Mouse (Mus musculus): ENCODE results near the gene Nthl1. TPM values are rescaled to one million over a fixed set of nuclear protein-coding genes. Genes with fewer than 3 reads are reported as not detected.
A peak's percentile ranks its signal among the peaks of the same experiment; 100 is the strongest.

The Nthl1 gene
- polyA plus RNA-seq, 1 experiment from 2014 or later = 18.4 TPM

DNA sequence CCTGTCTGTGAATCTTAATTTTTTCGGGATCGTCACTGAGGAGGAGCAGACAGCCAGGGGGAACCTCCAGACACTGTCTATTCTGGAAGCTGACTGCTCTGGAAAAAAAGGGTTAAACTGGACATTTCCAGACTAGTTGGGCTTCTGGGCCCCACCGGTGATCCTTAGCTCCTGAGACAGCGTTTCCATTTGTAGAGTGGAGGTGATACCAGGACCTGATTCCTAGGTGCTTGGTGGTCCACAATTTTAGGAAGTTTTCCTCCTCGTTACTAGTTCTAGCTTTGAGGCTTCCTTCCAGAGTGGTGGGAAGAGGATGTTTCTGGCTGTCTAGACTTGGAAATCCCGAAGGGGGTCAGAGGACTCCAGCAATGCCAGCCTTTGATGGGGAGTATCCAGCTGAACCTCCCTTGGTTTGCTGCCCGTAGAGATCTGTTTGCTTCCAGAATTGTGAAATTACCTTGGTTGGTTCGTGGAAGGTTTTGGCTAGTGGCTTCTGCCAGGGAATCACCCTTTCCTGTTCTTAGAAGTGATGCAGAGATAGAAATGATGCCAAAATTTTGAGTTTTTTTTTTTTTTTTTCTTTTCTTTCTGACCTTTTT, 37.9 kb downstream of the Nthl1 start:
- Histone ChIP-seq H3K27ac (ENCODE audit: low read depth, low read length) (peak overlapping the region; percentile 61; the same call in 1 of the 2 replicates), H3K9me3 (ENCODE audit: control insufficient read depth, low read length) (no peaks in the 10 kb centered on the region), H3K4me3 (ENCODE audit: low read depth, low read length) (peak overlapping the region; percentile 98), H3K27me3 (ENCODE audit: control insufficient read depth, insufficient read depth, low read length) (no peaks in the 10 kb centered on the region), H3K36me3 (ENCODE audit: control insufficient read depth, insufficient read depth, low read length) (no peaks in the 10 kb centered on the region), H3K4me1 (ENCODE audit: control insufficient read depth, insufficient read depth, low read length) (peaks cover 24% of the 10 kb centered on the region), H3K9ac (ENCODE audit: low read length) (peak overlapping the region; percentile 98), H3K4me2 (peak overlapping the region; percentile 88)
- ATAC-seq (ENCODE audit: low FRiP score) (no peak), DNase-seq (ENCODE audit: low spot score, missing footprints) (peak; percentile 91)
- WGBS = 14% methylated on average over 8 of the region's 8 CpGs

- no peak for DNase-seq (ENCODE audit: low spot score, missing footprints)
- 80% methylated on average over 5 of the region's 5 CpGs for WGBS
- H3K4me2 ChIP-seq = no peak overlapping the region
- H3K9ac ChIP-seq (ENCODE audit: low read length) = no peak overlapping the region; the same call in 1 of the 2 replicates
- H3K36me3 ChIP-seq (ENCODE audit: control insufficient read depth, insufficient read depth, low read length) = no peaks in the 10 kb centered on the region
- no peaks in the 10 kb centered on the region for H3K9me3 ChIP-seq (ENCODE audit: control insufficient read depth, low read length)
- H3K27me3 ChIP-seq (ENCODE audit: control insufficient read depth, insufficient read depth, low read length) = no peaks in the 10 kb centered on the region
- no peak for ATAC-seq (ENCODE audit: low FRiP score)
- no peak overlapping the region for H3K27ac ChIP-seq (ENCODE audit: low read depth, low read length)
- H3K4me3 ChIP-seq (ENCODE audit: low read depth, low read length) = peak overlapping the region; percentile 3; the same call in 1 of the 2 replicates
- H3K4me1 ChIP-seq (ENCODE audit: control insufficient read depth, insufficient read depth, low read length) = peaks cover 24% of the 10 kb centered on the region
Measured at GRCm38 (mm10) chr17:24671346-24671745, 38.9 kb downstream of the Nthl1 start.

DNA sequence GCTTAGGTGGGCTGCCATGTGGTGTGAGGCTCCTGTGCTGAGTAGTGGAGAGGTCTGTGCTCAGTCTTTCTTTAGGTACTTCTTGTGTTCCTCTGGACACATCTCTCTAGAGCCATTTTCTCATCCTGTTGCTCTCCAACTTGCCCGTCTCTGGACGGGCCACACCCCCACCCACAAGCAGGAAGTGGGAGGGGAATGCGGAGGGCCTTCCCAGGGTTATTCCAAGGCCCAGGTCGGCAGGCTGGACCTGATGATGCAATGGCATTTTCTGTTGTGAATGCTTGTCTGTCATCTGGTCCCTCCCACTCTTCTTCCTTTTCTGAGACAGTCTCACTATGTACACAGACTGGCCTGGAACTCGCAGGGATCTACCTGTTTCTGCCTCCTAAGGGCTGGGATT, 39.7 kb downstream of the Nthl1 start:
- H3K4me1 ChIP-seq (ENCODE audit: control insufficient read depth, insufficient read depth, low read length) = peaks cover 24% of the 10 kb centered on the region
- ATAC-seq (ENCODE audit: low FRiP score) (no peak), DNase-seq (ENCODE audit: low spot score, missing footprints) (no peak)
- WGBS = 47% methylated on average over 5 of the region's 5 CpGs
- H3K27me3 ChIP-seq (ENCODE audit: control insufficient read depth, insufficient read depth, low read length) = no peaks in the 10 kb centered on the region
- H3K4me3 ChIP-seq (ENCODE audit: low read depth, low read length) = no peak overlapping the region
- H3K27ac ChIP-seq (ENCODE audit: low read depth, low read length) = no peak overlapping the region
- H3K4me2 ChIP-seq = no peak overlapping the region
- H3K9ac ChIP-seq (ENCODE audit: low read length) = peak overlapping the region; percentile 24; the same call in 1 of the 2 replicates
- H3K9me3 ChIP-seq (ENCODE audit: control insufficient read depth, low read length) = no peaks in the 10 kb centered on the region
- peaks cover 4% of the 10 kb centered on the region; the same call in 1 of the 2 replicates for H3K36me3 ChIP-seq (ENCODE audit: control insufficient read depth, insufficient read depth, low read length)

DNA sequence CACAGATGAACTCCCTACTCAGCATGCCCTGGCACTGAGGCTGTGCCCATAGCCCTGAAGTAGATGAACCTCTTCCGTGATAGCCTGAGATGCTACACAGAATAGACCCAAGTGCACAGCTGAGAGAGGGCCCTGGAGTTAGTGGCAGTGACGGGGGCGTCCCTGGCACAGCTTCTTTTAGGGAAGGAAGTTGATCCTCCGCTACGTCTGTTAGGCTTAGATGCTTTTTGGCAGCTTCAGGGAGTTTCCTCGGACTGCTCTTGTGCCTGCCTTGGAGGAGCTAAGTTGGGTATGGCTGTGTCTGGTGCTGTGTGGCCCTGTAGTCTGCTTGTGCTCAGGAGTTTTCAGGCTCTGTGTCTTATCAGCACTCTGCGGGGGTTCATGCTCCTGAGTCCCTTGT, 41.8 kb downstream of the Nthl1 start:
- ATAC-seq (ENCODE audit: low FRiP score) (no peak), DNase-seq (ENCODE audit: low spot score, missing footprints) (no peak)
- Histone ChIP-seq H3K27me3 (ENCODE audit: control insufficient read depth, insufficient read depth, low read length) (no peaks in the 10 kb centered on the region), H3K4me2 (no peak overlapping the region), H3K4me3 (ENCODE audit: low read depth, low read length) (no peak overlapping the region), H3K4me1 (ENCODE audit: control insufficient read depth, insufficient read depth, low read length) (peaks cover 20% of the 10 kb centered on the region), H3K9me3 (ENCODE audit: control insufficient read depth, low read length) (no peaks in the 10 kb centered on the region), H3K27ac (ENCODE audit: low read depth, low read length) (no peak overlapping the region), H3K36me3 (ENCODE audit: control insufficient read depth, insufficient read depth, low read length) (peaks cover 18% of the 10 kb centered on the region), H3K9ac (ENCODE audit: low read length) (no peak overlapping the region)
- WGBS = 89% methylated on average over 7 of the region's 7 CpGs

- no peak overlapping the region for H3K9ac ChIP-seq (ENCODE audit: low read length)
- ATAC-seq (ENCODE audit: low FRiP score) = no peak
- no peak overlapping the region for H3K4me3 ChIP-seq (ENCODE audit: low read depth, low read length)
- no peaks in the 10 kb centered on the region for H3K9me3 ChIP-seq (ENCODE audit: control insufficient read depth, low read length)
- H3K27me3 ChIP-seq (ENCODE audit: control insufficient read depth, insufficient read depth, low read length) = no peaks in the 10 kb centered on the region
- WGBS = 59% methylated on average over 2 of the region's 2 CpGs
- H3K4me1 ChIP-seq (ENCODE audit: control insufficient read depth, insufficient read depth, low read length) = peaks cover 10% of the 10 kb centered on the region
- H3K36me3 ChIP-seq (ENCODE audit: control insufficient read depth, insufficient read depth, low read length) = peaks cover 27% of the 10 kb centered on the region
- peak; percentile 95 for DNase-seq (ENCODE audit: low spot score, missing footprints)
- no peak overlapping the region for H3K27ac ChIP-seq (ENCODE audit: low read depth, low read length)
- no peak overlapping the region for H3K4me2 ChIP-seq
Measured at GRCm38 (mm10) chr17:24676187-24676586, 43.7 kb downstream of the Nthl1 start.

DNA sequence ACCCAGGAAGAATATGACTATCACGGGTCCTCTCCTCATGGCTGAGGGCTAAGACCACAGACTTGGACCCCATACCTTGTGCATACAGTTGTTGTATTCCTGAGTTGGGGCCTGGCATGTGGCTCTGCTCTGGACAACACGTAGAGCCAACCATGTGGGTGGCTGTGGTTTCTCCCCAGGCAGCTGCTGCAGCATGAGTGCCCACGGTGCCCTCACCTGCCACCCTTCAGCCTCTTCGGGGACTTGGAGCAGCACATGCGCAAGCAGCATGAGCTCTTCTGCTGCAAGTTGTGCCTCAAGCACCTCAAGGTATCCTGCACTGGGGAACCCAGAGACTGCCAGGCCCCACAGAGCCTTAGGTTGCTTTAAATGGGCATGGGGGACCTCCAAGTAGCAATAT, 44.4 kb downstream of the Nthl1 start:
- H3K36me3 ChIP-seq (ENCODE audit: control insufficient read depth, insufficient read depth, low read length) = peaks cover 32% of the 10 kb centered on the region
- WGBS = 88% methylated on average over 5 of the region's 5 CpGs
- H3K9me3 ChIP-seq (ENCODE audit: control insufficient read depth, low read length) = no peaks in the 10 kb centered on the region
- H3K4me1 ChIP-seq (ENCODE audit: control insufficient read depth, insufficient read depth, low read length) = peaks cover 3% of the 10 kb centered on the region
- no peak overlapping the region for H3K27ac ChIP-seq (ENCODE audit: low read depth, low read length)
- DNase-seq (ENCODE audit: low spot score, missing footprints) (no peak), ATAC-seq (ENCODE audit: low FRiP score) (no peak)
- no peaks in the 10 kb centered on the region for H3K27me3 ChIP-seq (ENCODE audit: control insufficient read depth, insufficient read depth, low read length)
- no peak overlapping the region for H3K9ac ChIP-seq (ENCODE audit: low read length)
- no peak overlapping the region for H3K4me3 ChIP-seq (ENCODE audit: low read depth, low read length)
- H3K4me2 ChIP-seq = no peak overlapping the region

- peaks cover 32% of the 10 kb centered on the region for H3K36me3 ChIP-seq (ENCODE audit: control insufficient read depth, insufficient read depth, low read length)
- 94% methylated on average over 24 of the region's 24 CpGs for WGBS
Measured at GRCm38 (mm10) chr17:24677500-24678080, 45.1 kb downstream of the Nthl1 start.

DNA sequence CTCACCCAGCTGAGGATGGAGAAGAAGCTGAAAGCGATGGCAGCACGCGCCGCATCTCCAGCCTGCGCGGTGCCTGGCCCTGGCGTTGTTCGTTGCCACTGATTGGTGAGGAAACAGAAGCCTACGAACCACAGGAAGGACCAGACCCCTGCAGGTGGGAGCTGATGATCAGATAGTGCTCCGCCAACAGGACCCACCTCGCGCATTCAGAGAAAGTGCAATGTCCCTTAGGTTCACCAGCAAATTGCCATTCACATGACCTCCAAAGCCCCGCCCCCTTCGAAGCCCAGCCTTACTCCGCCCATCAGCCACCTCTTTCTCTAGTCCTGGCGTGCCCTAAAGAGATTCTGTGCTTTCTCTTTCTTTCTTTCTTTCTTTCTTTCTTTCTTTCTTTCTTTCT, 54.0 kb downstream of the Nthl1 start:
- peak; percentile 86 for DNase-seq (ENCODE audit: low spot score, missing footprints)
- peaks cover 4% of the 10 kb centered on the region; the same call in 1 of the 2 replicates for H3K4me1 ChIP-seq (ENCODE audit: control insufficient read depth, insufficient read depth, low read length)
- WGBS = 28% methylated on average over 16 of the region's 16 CpGs
- peaks cover 1% of the 10 kb centered on the region; the same call in 1 of the 2 replicates for H3K36me3 ChIP-seq (ENCODE audit: control insufficient read depth, insufficient read depth, low read length)
- no peak overlapping the region for H3K4me3 ChIP-seq (ENCODE audit: low read depth, low read length)
- peaks cover 42% of the 10 kb centered on the region for H3K27me3 ChIP-seq (ENCODE audit: control insufficient read depth, insufficient read depth, low read length)
- ATAC-seq (ENCODE audit: low FRiP score) = no peak
- no peak overlapping the region for H3K27ac ChIP-seq (ENCODE audit: low read depth, low read length)
- H3K9ac ChIP-seq (ENCODE audit: low read length) = no peak overlapping the region
- no peak overlapping the region for H3K4me2 ChIP-seq
- H3K9me3 ChIP-seq (ENCODE audit: control insufficient read depth, low read length) = no peaks in the 10 kb centered on the region

More at GRCm38 (mm10) chr17:24677500-24678080, 45.1 kb downstream of the Nthl1 start:
- H3K27ac ChIP-seq (ENCODE audit: low read depth, low read length) = no peak overlapping the region
- H3K4me2 ChIP-seq = no peak overlapping the region
- H3K9me3 ChIP-seq (ENCODE audit: control insufficient read depth, low read length) = no peaks in the 10 kb centered on the region
- no peak for DNase-seq (ENCODE audit: low spot score, missing footprints)
- no peak overlapping the region for H3K4me3 ChIP-seq (ENCODE audit: low read depth, low read length)
- H3K9ac ChIP-seq (ENCODE audit: low read length) = no peak overlapping the region
- ATAC-seq (ENCODE audit: low FRiP score) = no peak
- no peaks in the 10 kb centered on the region for H3K27me3 ChIP-seq (ENCODE audit: control insufficient read depth, insufficient read depth, low read length)
- no peaks in the 10 kb centered on the region for H3K4me1 ChIP-seq (ENCODE audit: control insufficient read depth, insufficient read depth, low read length)

- Histone ChIP-seq H3K4me1 (ENCODE audit: control insufficient read depth, insufficient read depth, low read length) (peaks cover 4% of the 10 kb centered on the region; the same call in 1 of the 2 replicates), H3K36me3 (ENCODE audit: control insufficient read depth, insufficient read depth, low read length) (no peaks in the 10 kb centered on the region), H3K9me3 (ENCODE audit: control insufficient read depth, low read length) (no peaks in the 10 kb centered on the region), H3K9ac (ENCODE audit: low read length) (no peak overlapping the region), H3K27me3 (ENCODE audit: control insufficient read depth, insufficient read depth, low read length) (peaks cover 42% of the 10 kb centered on the region), H3K4me3 (ENCODE audit: low read depth, low read length) (peak overlapping the region; percentile 4; the same call in 1 of the 2 replicates), H3K4me2 (peak overlapping the region; percentile 36), H3K27ac (ENCODE audit: low read depth, low read length) (no peak overlapping the region)
- DNase-seq (ENCODE audit: low spot score, missing footprints) = peak; percentile 93
- peak; percentile 34; the same call in 1 of the 2 replicates for ATAC-seq (ENCODE audit: low FRiP score)
- WGBS = 5% methylated on average over 25 of the region's 25 CpGs
Measured at GRCm38 (mm10) chr17:24687146-24687595, 54.7 kb downstream of the Nthl1 start.

All from midbrain, embryonic 11.5 days (tissue).